Mouse (Mus musculus): Measurements from ENCODE around the gene Dpp6. TPM values are rescaled to one million over a fixed set of nuclear protein-coding genes. Genes with fewer than 3 reads are reported as not detected.

Dpp6 gene
- polyA plus RNA-seq, 1 experiment, result not detected

- Histone ChIP-seq H3K27ac (ENCODE audit: control insufficient read depth, insufficient read depth, low read depth, low read length, poor library complexity) (no peak overlapping the region), H3K4me3 (replicated peaks; ENCODE audit: control insufficient read depth, low read depth, low read length) (no peak overlapping the region), H3K4me1 (ENCODE audit: control insufficient read depth, insufficient read depth, low read length) (no peaks in the 10 kb centered on the region)
- no peak for TF ChIP-seq POLR2A (IDR thresholded peaks at IDR 0.05; ENCODE audit: borderline replicate concordance, control insufficient read depth, low read depth, low read length)
- WGBS, result 59% methylated on average over 3 of the region's 3 CpGs
Observed at GRCm38 (mm10) chr5:26979755-26980154, 162.8 kb downstream of the Dpp6 start.

- H3K4me3 ChIP-seq (replicated peaks; ENCODE audit: control insufficient read depth, low read depth, low read length), result no peak overlapping the region
- no peaks in the 10 kb centered on the region for H3K4me1 ChIP-seq (ENCODE audit: control insufficient read depth, insufficient read depth, low read length)
- no peak overlapping the region for H3K27ac ChIP-seq (ENCODE audit: control insufficient read depth, insufficient read depth, low read depth, low read length, poor library complexity)
- TF ChIP-seq CTCF (IDR thresholded peaks at IDR 0.05; ENCODE audit: control insufficient read depth, insufficient read depth, low read length) (no peak), POLR2A (IDR thresholded peaks at IDR 0.05; ENCODE audit: borderline replicate concordance, control insufficient read depth, low read depth, low read length) (no peak)
- 35% methylated on average over 1 of the region's 1 CpGs for WGBS
Observed at GRCm38 (mm10) chr5:26985114-26985513, 168.1 kb downstream of the Dpp6 start.

- TF ChIP-seq POLR2A (IDR thresholded peaks at IDR 0.05; ENCODE audit: borderline replicate concordance, control insufficient read depth, low read depth, low read length) (no peak), CTCF (IDR thresholded peaks at IDR 0.05; ENCODE audit: control insufficient read depth, insufficient read depth, low read length) (no peak)
- H3K4me3 ChIP-seq (replicated peaks; ENCODE audit: control insufficient read depth, low read depth, low read length), result no peak overlapping the region
- H3K27ac ChIP-seq (ENCODE audit: control insufficient read depth, insufficient read depth, low read depth, low read length, poor library complexity), result no peak overlapping the region
- no peaks in the 10 kb centered on the region for H3K4me1 ChIP-seq (ENCODE audit: control insufficient read depth, insufficient read depth, low read length)
- WGBS, result 55% methylated on average over 2 of the region's 2 CpGs
Observed at GRCm38 (mm10) chr5:26991587-26991986, 174.6 kb downstream of the Dpp6 start.

- 86% methylated on average over 7 of the region's 7 CpGs for WGBS
- Histone ChIP-seq H3K4me3 (replicated peaks; ENCODE audit: control insufficient read depth, low read depth, low read length) (no peak overlapping the region), H3K4me1 (ENCODE audit: control insufficient read depth, insufficient read depth, low read length) (no peaks in the 10 kb centered on the region), H3K27ac (ENCODE audit: control insufficient read depth, insufficient read depth, low read depth, low read length, poor library complexity) (no peak overlapping the region)
- no peak for TF ChIP-seq CTCF (IDR thresholded peaks at IDR 0.05; ENCODE audit: control insufficient read depth, insufficient read depth, low read length)
- TF ChIP-seq POLR2A (IDR thresholded peaks at IDR 0.05; ENCODE audit: borderline replicate concordance, control insufficient read depth, low read depth, low read length), result no peak
Observed at GRCm38 (mm10) chr5:27003537-27003936, 186.5 kb downstream of the Dpp6 start.

GRCm38 (mm10) chr5:27009157-27009556, 192.2 kb downstream of the Dpp6 start:
- Histone ChIP-seq H3K4me3 (replicated peaks; ENCODE audit: control insufficient read depth, low read depth, low read length) (no peak overlapping the region), H3K27ac (ENCODE audit: control insufficient read depth, insufficient read depth, low read depth, low read length, poor library complexity) (no peak overlapping the region), H3K4me1 (ENCODE audit: control insufficient read depth, insufficient read depth, low read length) (no peaks in the 10 kb centered on the region)
- TF ChIP-seq POLR2A (IDR thresholded peaks at IDR 0.05; ENCODE audit: borderline replicate concordance, control insufficient read depth, low read depth, low read length) (no peak), CTCF (IDR thresholded peaks at IDR 0.05; ENCODE audit: control insufficient read depth, insufficient read depth, low read length) (no peak)

- H3K4me3 ChIP-seq (replicated peaks; ENCODE audit: control insufficient read depth, low read depth, low read length), result no peak overlapping the region
- H3K27ac ChIP-seq (ENCODE audit: control insufficient read depth, insufficient read depth, low read depth, low read length, poor library complexity), result no peak overlapping the region
- TF ChIP-seq POLR2A (IDR thresholded peaks at IDR 0.05; ENCODE audit: borderline replicate concordance, control insufficient read depth, low read depth, low read length), result no peak
- no peak for TF ChIP-seq CTCF (IDR thresholded peaks at IDR 0.05; ENCODE audit: control insufficient read depth, insufficient read depth, low read length)
- 73% methylated on average over 5 of the region's 5 CpGs for WGBS
- no peaks in the 10 kb centered on the region for H3K4me1 ChIP-seq (ENCODE audit: control insufficient read depth, insufficient read depth, low read length)
Observed at GRCm38 (mm10) chr5:27010582-27010981, 193.6 kb downstream of the Dpp6 start.

GRCm38 (mm10) chr5:27018314-27018956, 201.4 kb downstream of the Dpp6 start:
- WGBS, result 55% methylated on average over 3 of the region's 3 CpGs
- Histone ChIP-seq H3K4me1 (ENCODE audit: control insufficient read depth, insufficient read depth, low read length) (no peaks in the 10 kb centered on the region), H3K4me3 (replicated peaks; ENCODE audit: control insufficient read depth, low read depth, low read length) (no peak overlapping the region), H3K27ac (ENCODE audit: control insufficient read depth, insufficient read depth, low read depth, low read length, poor library complexity) (no peak overlapping the region)
- TF ChIP-seq CTCF (IDR thresholded peaks at IDR 0.05; ENCODE audit: control insufficient read depth, insufficient read depth, low read length) (no peak), POLR2A (IDR thresholded peaks at IDR 0.05; ENCODE audit: borderline replicate concordance, control insufficient read depth, low read depth, low read length) (no peak)

- TF ChIP-seq POLR2A (IDR thresholded peaks at IDR 0.05; ENCODE audit: borderline replicate concordance, control insufficient read depth, low read depth, low read length), result no peak
- no peak for TF ChIP-seq CTCF (IDR thresholded peaks at IDR 0.05; ENCODE audit: control insufficient read depth, insufficient read depth, low read length)
- H3K4me3 ChIP-seq (replicated peaks; ENCODE audit: control insufficient read depth, low read depth, low read length), result no peak overlapping the region
- no peak overlapping the region for H3K27ac ChIP-seq (ENCODE audit: control insufficient read depth, insufficient read depth, low read depth, low read length, poor library complexity)
- no peaks in the 10 kb centered on the region for H3K4me1 ChIP-seq (ENCODE audit: control insufficient read depth, insufficient read depth, low read length)
- WGBS, result 61% methylated on average over 1 of the region's 1 CpGs
Observed at GRCm38 (mm10) chr5:27028611-27029010, 211.6 kb downstream of the Dpp6 start.

GRCm38 (mm10) chr5:27029784-27030183, 212.8 kb downstream of the Dpp6 start:
- H3K4me1 ChIP-seq (ENCODE audit: control insufficient read depth, insufficient read depth, low read length), result no peaks in the 10 kb centered on the region
- WGBS, result 9% methylated on average over 5 of the region's 5 CpGs
- no peak for TF ChIP-seq CTCF (IDR thresholded peaks at IDR 0.05; ENCODE audit: control insufficient read depth, insufficient read depth, low read length)
- TF ChIP-seq POLR2A (IDR thresholded peaks at IDR 0.05; ENCODE audit: borderline replicate concordance, control insufficient read depth, low read depth, low read length), result no peak
- H3K27ac ChIP-seq (ENCODE audit: control insufficient read depth, insufficient read depth, low read depth, low read length, poor library complexity), result no peak overlapping the region
- H3K4me3 ChIP-seq (replicated peaks; ENCODE audit: control insufficient read depth, low read depth, low read length), result no peak overlapping the region

Measured in bone marrow, adult 2 months (tissue).